Mouse (Mus musculus) layer of hippocampus, postnatal 25 days (tissue): ENCODE measurements around the gene Sipa1l1. TPM values are rescaled to one million over a fixed set of nuclear protein-coding genes. Genes with fewer than 3 reads are reported as not detected.

ENCODE experiments used
- DNase-seq, 2 experiments: peaks; one replicate each; pipeline ENCODE4 v3.0.0; 2022; ENCODE audit warnings: mixed read lengths in 2 of 2, low spot score in 1 of 2; ENCODE audit errors: extremely low spot score in 1 of 2
- total RNA-seq, 2 experiments: library from RNA; stranded (reverse); gene quantifications; 2 replicates each; pipeline ENCODE4 v1.2.3; 2021

The Sipa1l1 gene
- total RNA-seq, 2 experiments from 2014 or later: 185 to 216 TPM

GRCm38 (mm10) chr12:82206857-82207647, 37.9 kb downstream of the Sipa1l1 start:
- no peak for DNase-seq

GRCm38 (mm10) chr12:82208046-82208445, 38.9 kb downstream of the Sipa1l1 start:
- no peak for DNase-seq

- DNase-seq: no peak
Observed at GRCm38 (mm10) chr12:82208611-82209010, 39.5 kb downstream of the Sipa1l1 start.

GRCm38 (mm10) chr12:82209753-82210152, 40.6 kb downstream of the Sipa1l1 start:
- DNase-seq: no peak

GRCm38 (mm10) chr12:82213056-82213455, 43.9 kb downstream of the Sipa1l1 start:
- DNase-seq: no peak

DNA sequence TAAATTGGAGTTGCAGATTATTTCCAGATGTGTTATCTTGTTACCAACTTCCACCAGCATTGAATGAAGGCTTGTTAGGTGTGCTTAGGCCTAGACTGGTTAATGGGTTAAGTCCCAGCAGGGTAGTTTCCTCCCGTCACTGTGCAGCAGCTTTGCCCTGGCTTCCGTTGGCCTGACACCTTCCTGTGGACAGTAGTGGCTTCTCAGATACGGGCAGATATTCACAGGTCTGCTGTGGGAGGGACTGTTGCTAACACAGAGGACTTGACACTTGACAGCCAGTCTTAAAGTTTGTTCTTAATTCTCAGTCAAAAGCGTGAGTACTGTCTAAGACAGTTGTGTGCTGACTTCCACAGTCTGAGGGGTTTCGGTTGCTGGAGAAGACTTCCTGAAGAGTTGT, 45.8 kb downstream of the Sipa1l1 start:
- DNase-seq: no peak

GRCm38 (mm10) chr12:82216801-82217553, 47.9 kb downstream of the Sipa1l1 start:
- no peak for DNase-seq

- no peak for DNase-seq
Observed at GRCm38 (mm10) chr12:82218201-82218600, 49.1 kb downstream of the Sipa1l1 start.

- DNase-seq: no peak
Observed at GRCm38 (mm10) chr12:82220367-82221089, 51.4 kb downstream of the Sipa1l1 start.

DNA sequence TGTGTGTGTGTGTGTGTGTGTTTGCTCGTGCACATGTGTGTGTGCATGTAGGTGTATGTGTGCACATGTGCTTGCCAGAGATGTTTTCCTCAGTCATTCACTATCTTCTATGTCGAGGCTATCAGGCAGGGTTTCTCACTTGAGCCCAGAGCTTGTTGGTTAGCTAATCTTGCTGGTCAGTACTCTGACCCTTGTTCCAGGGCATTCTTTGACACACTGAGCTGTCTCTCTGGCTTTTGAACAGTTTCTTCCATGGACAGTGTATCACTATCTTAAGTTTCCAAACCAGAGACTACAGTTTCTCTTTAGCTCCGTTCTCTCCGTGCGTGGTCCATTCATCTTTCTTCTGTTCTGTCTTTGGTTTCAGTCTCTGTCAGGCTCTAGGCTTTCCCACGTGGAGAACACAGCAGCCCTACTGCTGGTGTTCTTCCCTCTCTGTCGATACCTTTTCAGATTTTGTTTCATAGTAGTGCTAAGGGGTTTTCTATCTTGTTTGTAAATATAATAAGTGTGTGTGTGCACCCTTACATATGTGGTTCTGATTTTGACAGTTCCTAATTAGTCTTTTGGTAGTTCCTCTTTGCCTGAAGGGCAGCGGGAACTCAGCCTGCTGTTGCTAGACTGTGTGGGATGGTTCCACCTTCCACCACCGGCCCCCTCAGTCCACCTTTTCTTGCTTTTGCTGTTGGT, 54.2 kb downstream of the Sipa1l1 start:
- no peak for DNase-seq

DNA sequence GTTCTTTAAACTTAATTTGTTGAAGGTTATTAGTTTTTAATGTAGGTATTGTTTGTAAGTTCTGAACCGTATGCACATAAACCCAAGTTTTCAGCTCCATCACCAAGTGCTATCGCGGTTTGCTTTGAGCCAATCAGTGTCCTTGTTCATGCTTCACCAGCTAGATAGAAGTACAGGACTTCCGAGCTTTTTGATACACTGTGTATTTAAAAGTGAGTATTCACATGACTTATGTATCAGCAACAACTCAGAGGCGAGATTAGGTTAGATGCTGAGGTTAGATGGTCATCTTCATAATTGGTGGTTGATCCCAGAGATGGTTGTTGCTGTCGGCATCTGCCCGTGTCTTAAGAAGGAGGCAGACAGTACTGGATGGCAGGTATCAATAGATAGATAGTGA, 55.7 kb downstream of the Sipa1l1 start:
- DNase-seq: no peak

GRCm38 (mm10) chr12:82225278-82225677, 56.2 kb downstream of the Sipa1l1 start:
- no peak for DNase-seq

- DNase-seq: no peak
Observed at GRCm38 (mm10) chr12:82225751-82226228, 56.7 kb downstream of the Sipa1l1 start.

DNA sequence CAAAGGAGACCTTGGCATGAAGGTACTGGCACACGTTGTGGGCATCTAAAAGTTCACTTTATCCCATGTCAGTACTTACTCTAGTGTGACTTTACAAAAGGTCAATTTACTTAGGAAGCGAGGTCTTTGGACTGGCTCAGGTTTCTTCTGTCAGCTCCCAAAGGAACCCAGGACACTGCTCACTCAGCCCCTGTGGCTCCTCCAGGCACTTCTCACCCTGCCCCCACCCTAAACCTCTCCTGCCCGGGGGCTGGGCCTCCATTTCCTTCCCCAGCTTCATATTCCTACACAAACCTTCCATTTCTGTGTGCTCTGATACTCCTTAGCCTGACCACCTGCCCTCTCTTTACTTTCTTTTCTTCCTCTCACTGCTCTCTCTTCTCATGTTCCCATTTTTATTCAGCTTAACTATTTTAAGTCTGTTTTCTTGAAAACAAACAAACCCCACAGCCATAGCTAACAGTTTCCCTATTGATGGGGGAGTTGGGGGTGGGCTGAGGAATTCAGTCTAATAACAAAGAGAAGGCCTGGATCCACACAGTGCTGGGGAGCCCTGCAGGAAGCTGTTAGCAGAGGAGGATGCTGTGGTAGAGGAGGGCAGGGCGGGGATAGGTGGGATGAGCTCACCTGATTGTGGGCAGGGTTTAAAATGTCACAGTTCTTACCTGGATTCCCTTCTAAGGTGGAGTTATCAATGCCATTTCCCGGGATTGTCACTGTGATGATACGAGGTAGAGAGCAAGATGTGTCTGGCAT, 57.4 kb downstream of the Sipa1l1 start:
- DNase-seq: no peak

DNA sequence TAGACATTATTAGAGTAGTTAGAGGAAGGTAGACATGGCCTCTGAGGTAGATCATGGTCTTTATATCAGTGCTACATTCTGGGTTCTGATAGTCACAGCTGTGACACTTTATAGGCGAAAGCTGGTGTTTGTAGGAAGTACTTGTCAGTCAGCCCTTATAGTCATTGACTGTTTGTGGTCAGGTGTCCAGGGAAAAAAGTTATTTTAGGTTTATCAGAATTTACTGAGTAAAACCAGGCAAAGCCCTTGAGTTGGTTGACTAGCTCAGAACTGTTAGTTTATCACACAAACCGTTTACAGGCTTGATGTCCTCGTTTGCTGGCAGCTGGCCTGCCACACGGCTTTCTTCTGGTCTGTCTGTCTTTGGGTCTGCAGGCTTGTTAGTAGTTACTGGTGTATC, 61.0 kb downstream of the Sipa1l1 start:
- DNase-seq: no peak

- DNase-seq: peak in 1 of 2 experiments; percentile 59
Observed at GRCm38 (mm10) chr12:82231191-82231590, 62.1 kb downstream of the Sipa1l1 start.

DNA sequence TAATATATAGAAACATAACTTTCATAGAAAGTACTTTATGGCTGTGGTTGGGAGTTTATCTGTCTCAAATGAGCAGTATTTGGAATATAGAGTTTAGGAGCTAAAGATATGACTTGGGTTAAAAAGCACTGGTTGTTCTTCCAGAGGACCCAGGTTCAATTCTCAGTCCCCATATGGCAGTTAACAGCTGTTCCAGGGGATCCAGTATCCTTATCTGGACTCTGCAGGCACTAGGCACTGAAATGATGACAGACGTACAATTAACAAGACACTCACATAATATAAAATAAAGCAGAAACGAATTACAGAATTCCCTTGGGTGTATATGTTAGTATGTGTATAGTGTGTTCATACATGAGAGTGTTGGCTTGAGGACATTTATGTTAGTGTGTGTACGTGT, 64.1 kb downstream of the Sipa1l1 start:
- DNase-seq: no peak

DNA sequence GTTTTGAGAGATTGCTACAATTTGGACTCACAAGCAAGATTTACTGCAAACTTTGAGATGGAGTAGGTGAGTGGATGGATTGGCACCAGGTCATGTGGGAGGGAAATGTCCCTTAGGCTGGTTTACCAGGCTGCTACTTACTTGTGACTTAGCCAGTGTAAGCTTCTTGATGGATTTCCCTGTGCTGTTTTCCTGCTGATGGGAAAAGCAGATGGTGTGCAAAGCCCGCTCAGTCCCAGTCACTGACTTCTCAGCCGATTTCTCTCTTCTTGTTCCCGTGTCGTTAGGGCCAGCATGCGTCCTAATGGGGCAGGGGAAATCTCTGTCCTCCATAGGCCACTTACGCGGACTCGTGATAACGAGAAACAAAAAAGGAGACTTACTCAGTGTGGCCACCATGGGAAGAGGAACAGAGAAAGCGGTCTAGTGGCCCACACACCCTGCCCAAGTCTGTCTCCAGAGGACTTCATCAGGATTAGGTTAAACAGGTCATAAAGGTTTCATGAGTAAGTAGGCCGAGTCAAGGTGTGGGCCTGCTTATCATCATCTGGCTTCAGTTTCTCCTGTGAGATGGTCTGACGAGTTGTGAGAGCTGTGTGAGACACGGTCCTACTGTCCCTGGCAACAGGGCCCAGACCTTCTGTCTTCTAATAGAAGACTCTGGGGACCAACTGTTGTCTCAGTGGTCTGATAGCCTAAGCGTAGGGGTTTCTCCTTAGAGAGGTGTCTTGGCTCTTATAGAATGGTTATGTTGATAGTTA, 65.5 kb downstream of the Sipa1l1 start:
- DNase-seq: no peak

GRCm38 (mm10) chr12:82237095-82237494, 68.0 kb downstream of the Sipa1l1 start:
- DNase-seq: no peak
